Mouse (Mus musculus) G1E (cell line): ENCODE measurements around the gene Rgs14. TPM values are rescaled to one million over a fixed set of nuclear protein-coding genes. Genes with fewer than 3 reads are reported as not detected.

ENCODE experiments used
- ATAC-seq: 2 replicates; pipeline ENCODE4 v1.8.0; 2016; ENCODE audit warnings: mild to moderate bottlenecking; ENCODE audit not compliant: insufficient number of reproducible peaks, poor library complexity, low FRiP score, severe bottlenecking; ENCODE audit errors: extremely low read depth
- DNase-seq: peaks from one replicate; pipeline ENCODE4 v3.0.0; 2012; ENCODE audit warnings: low spot score
- H3K27me3 ChIP-seq: 2 replicates; pipeline ENCODE4 v1.6.1; 2012; ENCODE audit warnings: mild to moderate bottlenecking, low read length, inconsistent platforms; ENCODE audit not compliant: insufficient read depth
- H3K36me3 ChIP-seq: replicated peaks from 2 replicates; pipeline ENCODE3; 2012; ENCODE audit warnings: mild to moderate bottlenecking, inconsistent platforms
- H3K4me1 ChIP-seq: 2 replicates; pipeline ENCODE4 v1.6.1; 2012; ENCODE audit warnings: low read depth, low read length, inconsistent platforms, mixed read lengths; ENCODE audit not compliant: insufficient read depth
- H3K4me3 ChIP-seq: 2 replicates; pipeline ENCODE4 v1.5.1; 2012; ENCODE audit warnings: low read depth, mild to moderate bottlenecking, inconsistent platforms, low read length, moderate library complexity, mixed read lengths
- H3K9me3 ChIP-seq: replicated peaks from 2 replicates; pipeline ENCODE4 v1.6.1; 2012; ENCODE audit warnings: inconsistent platforms
- CTCF ChIP-seq: IDR thresholded peaks from 2 replicates; pipeline ENCODE4 v1.5.1; 2012; ENCODE audit warnings: low read depth, low read length, inconsistent platforms, mixed read lengths
- GATA1 ChIP-seq: IDR thresholded peaks from 2 replicates; pipeline ENCODE4 v1.6.1; 2012; ENCODE audit warnings: borderline replicate concordance, low read length, inconsistent platforms, mixed read lengths
- GATA2 ChIP-seq: IDR thresholded peaks from 2 replicates; pipeline ENCODE4 v1.6.1; 2012; ENCODE audit warnings: low read depth, low read length, inconsistent platforms, borderline replicate concordance
- POLR2AphosphoS5 ChIP-seq: IDR thresholded peaks from 2 replicates; pipeline ENCODE4 v1.6.1; 2012; ENCODE audit warnings: low read depth, low read length, inconsistent platforms; ENCODE audit not compliant: insufficient replicate concordance
- TAL1 ChIP-seq: conservative IDR thresholded peaks from 2 replicates; pipeline ENCODE4 v1.6.1; 2012; ENCODE audit warnings: low read depth, low read length, inconsistent platforms, mixed read lengths
- polyA plus RNA-seq: library from polyadenylated mRNA; stranded (reverse); fragments of >175 nt; gene quantifications from 2 replicates; pipeline ENCODE4 v1.2.3, GENCODE M21; 2012
- total RNA-seq, 2 experiments: library from RNA; stranded (forward) in 1 of 2; stranded (reverse) in 1 of 2; fragments of 200-1000 nt in 1 of 2; fragments of >200 nt in 1 of 2; fragmentation: Nextera tagmentation in 1 of 2; gene quantifications; 2 replicates each; pipeline ENCODE4 v1.2.3; 2014 to 2017

Rgs14 gene
- total and polyA plus RNA-seq, 3 experiments, result 2.2 to 10.1 (median 6.6) TPM

GRCm38 (mm10) chr13:55339259-55339658 is 30.3 kb upstream of the Rgs14 start:
- no peak for DNase-seq
- Histone ChIP-seq H3K9me3 (no peaks in the 10 kb centered on the region), H3K4me1 (peaks cover 19% of the 10 kb centered on the region), H3K27me3 (peaks cover 30% of the 10 kb centered on the region), H3K36me3 (peaks cover 19% of the 10 kb centered on the region), H3K4me3 (no peak overlapping the region)
- TF ChIP-seq GATA2, result no peak
- no peak for TF ChIP-seq GATA1
- no peak for TF ChIP-seq POLR2AphosphoS5
- no peak for TF ChIP-seq TAL1
- no peak for TF ChIP-seq CTCF
- no peak for ATAC-seq

- Histone ChIP-seq H3K36me3 (peaks cover 51% of the 10 kb centered on the region), H3K4me1 (peaks cover 24% of the 10 kb centered on the region), H3K4me3 (no peak overlapping the region), H3K9me3 (no peaks in the 10 kb centered on the region), H3K27me3 (peaks cover 8% of the 10 kb centered on the region; the same call in 1 of the 2 replicates)
- TF ChIP-seq GATA2 (no peak), TAL1 (no peak), GATA1 (no peak), CTCF (no peak), POLR2AphosphoS5 (no peak)
- no peak for ATAC-seq
- no peak for DNase-seq
These were observed 27.1 kb upstream of the Rgs14 start for GRCm38 (mm10) chr13:55342469-55342868.

- no peaks in the 10 kb centered on the region for H3K9me3 ChIP-seq
- no peaks in the 10 kb centered on the region for H3K27me3 ChIP-seq
- ATAC-seq (no peak), DNase-seq (no peak)
- H3K36me3 ChIP-seq, result peaks cover 69% of the 10 kb centered on the region
- TF ChIP-seq TAL1, result no peak
- TF ChIP-seq CTCF, result no peak
- no peak for TF ChIP-seq POLR2AphosphoS5
- TF ChIP-seq GATA2, result no peak
- no peak for TF ChIP-seq GATA1
- H3K4me1 ChIP-seq, result peaks cover 18% of the 10 kb centered on the region
- no peak overlapping the region for H3K4me3 ChIP-seq
These were observed 25.2 kb upstream of the Rgs14 start for GRCm38 (mm10) chr13:55344286-55344685.

- Histone ChIP-seq H3K9me3 (no peaks in the 10 kb centered on the region), H3K4me1 (peaks cover 21% of the 10 kb centered on the region), H3K4me3 (no peak overlapping the region), H3K36me3 (peaks cover 92% of the 10 kb centered on the region), H3K27me3 (no peaks in the 10 kb centered on the region)
- DNase-seq (no peak), ATAC-seq (no peak)
- TF ChIP-seq GATA2 (no peak), TAL1 (no peak), POLR2AphosphoS5 (no peak), GATA1 (no peak), CTCF (no peak)
These were observed 22.8 kb upstream of the Rgs14 start for GRCm38 (mm10) chr13:55346745-55347144.

GRCm38 (mm10) chr13:55361145-55361544 is 8.4 kb upstream of the Rgs14 start:
- Histone ChIP-seq H3K27me3 (no peaks in the 10 kb centered on the region), H3K36me3 (peaks cover 52% of the 10 kb centered on the region), H3K4me3 (peak overlapping the region; percentile 100), H3K4me1 (peaks cover 53% of the 10 kb centered on the region), H3K9me3 (no peaks in the 10 kb centered on the region)
- no peak for DNase-seq
- no peak for ATAC-seq
- no peak for TF ChIP-seq POLR2AphosphoS5
- TF ChIP-seq GATA2, result no peak
- TF ChIP-seq TAL1, result no peak
- TF ChIP-seq CTCF, result no peak
- TF ChIP-seq GATA1, result no peak

GRCm38 (mm10) chr13:55361974-55362452 is 7.5 kb upstream of the Rgs14 start:
- ATAC-seq (no peak), DNase-seq (no peak)
- TF ChIP-seq GATA1 (no peak), CTCF (no peak), POLR2AphosphoS5 (no peak), GATA2 (no peak), TAL1 (no peak)
- Histone ChIP-seq H3K9me3 (no peaks in the 10 kb centered on the region), H3K4me3 (peak overlapping the region; percentile 100), H3K36me3 (peaks cover 44% of the 10 kb centered on the region), H3K27me3 (no peaks in the 10 kb centered on the region; the same call in 1 of the 2 replicates), H3K4me1 (peaks cover 48% of the 10 kb centered on the region)

- Histone ChIP-seq H3K4me1 (peaks cover 46% of the 10 kb centered on the region), H3K36me3 (peaks cover 38% of the 10 kb centered on the region), H3K9me3 (no peaks in the 10 kb centered on the region), H3K4me3 (peak within 1 kb of the TSS; percentile 100), H3K27me3 (no peaks in the 10 kb centered on the region; the same call in 1 of the 2 replicates)
- no peak for TF ChIP-seq GATA2
- no peak for TF ChIP-seq CTCF
- TF ChIP-seq TAL1, result no peak
- no peak for TF ChIP-seq GATA1
- TF ChIP-seq POLR2AphosphoS5, result no peak
- ATAC-seq (peak; percentile 94), DNase-seq (peak; percentile 89)
These were observed 7.0 kb upstream of the Rgs14 start, which contains the start of gene Lman2 for GRCm38 (mm10) chr13:55362453-55363060. Gene Lman2, minus strand, starts transcription at chr13:55362783.
